Mouse (Mus musculus): ENCODE measurements around the gene Smim15.

DNA sequence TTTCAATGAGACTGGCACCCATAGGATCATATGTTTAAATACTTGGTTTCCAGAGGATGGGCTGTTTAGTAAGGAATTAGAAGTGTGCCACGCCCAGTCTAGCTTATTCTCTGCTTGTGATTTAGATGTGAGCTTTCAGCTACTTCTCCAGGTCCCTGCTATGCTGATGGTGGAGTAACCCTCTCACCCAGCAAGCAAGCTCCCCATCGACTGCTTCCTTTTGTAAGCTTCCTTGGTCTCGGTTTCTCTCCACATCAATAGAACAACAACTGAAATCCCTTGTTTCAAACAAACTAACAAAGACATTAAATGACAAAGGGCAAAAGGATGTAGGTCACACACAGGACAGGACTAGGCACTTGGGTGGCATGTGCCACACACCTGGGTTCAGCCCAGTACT lies 3.8 kb upstream of the Smim15 start:
- TF ChIP-seq TAL1 (IDR thresholded peaks at IDR 0.05; ENCODE audit: low read length) = no peak
- TF ChIP-seq GATA1 (IDR thresholded peaks at IDR 0.05; ENCODE audit: low read length) = no peak
